Mouse (Mus musculus) CD4-positive, CD25-positive, alpha-beta regulatory T cell, adult 4 months (primary cell): Measurements from ENCODE around the gene Dppa5a. TPM values are rescaled to one million over a fixed set of nuclear protein-coding genes. Genes with fewer than 3 reads are reported as not detected.

Source experiments
- polyA plus RNA-seq, 2 experiments: library from polyadenylated mRNA; unstranded; fragments of 100-300 nt; shearing (Covaris generic); gene quantifications; one replicate each; pipeline ENCODE4 v1.2.1; 2017

Gene Dppa5a
- polyA plus RNA-seq, 2 experiments from 2014 or later: not detected

Other genes with a start within 250 kb of the Dppa5a start
- gene Gsta4, start 185.4 kb downstream of the Dppa5a start, polyA plus RNA-seq: 10 to 100 TPM; 64.6 to 66.5 TPM
- gene Gsta1, start 137.5 kb downstream of the Dppa5a start, polyA plus RNA-seq: not detected
- gene Gm3776, start 111.0 kb downstream of the Dppa5a start, polyA plus RNA-seq: not detected
- gene Gm10639, start 78.3 kb downstream of the Dppa5a start, polyA plus RNA-seq: not detected
- gene Omt2a, start 53.4 kb downstream of the Dppa5a start, polyA plus RNA-seq: not detected
- not detected for gene Omt2b, start 40.6 kb downstream of the Dppa5a start, polyA plus RNA-seq
- not detected for gene Gsta2, start 12.4 kb downstream of the Dppa5a start, polyA plus RNA-seq
- gene Ooep, start 10.5 kb upstream of the Dppa5a start, polyA plus RNA-seq: not detected
- 1 to 10 TPM; 2.6 to 4.7 TPM for gene Ddx43, start 27.6 kb upstream of the Dppa5a start, polyA plus RNA-seq
- gene Cgas, start 75.1 kb upstream of the Dppa5a start, polyA plus RNA-seq: 1 to 10 TPM; 2.3 to 3.1 TPM
- 10 to 100 TPM; 15.6 to 19.1 TPM for gene Mto1, start 80.0 kb upstream of the Dppa5a start, polyA plus RNA-seq
- gene Gm17324, start 80.6 kb upstream of the Dppa5a start, polyA plus RNA-seq: under 1 TPM in 1 of 2 experiments, not detected in 1; 0.51 TPM
- gene Eef1a1, start 121.0 kb upstream of the Dppa5a start, polyA plus RNA-seq: over 10,000 TPM; 10,256 to 11,102 TPM
- 10 to 100 TPM; 11.0 to 11.8 TPM for gene Slc17a5, start 219.9 kb upstream of the Dppa5a start, polyA plus RNA-seq
- gene Cd109, start 247.4 kb upstream of the Dppa5a start, polyA plus RNA-seq: not detected